Mouse (Mus musculus) C2C12 (cell line): Measurements from ENCODE around the gene Prpsap2.

Experiments
- CTCF ChIP-seq: IDR thresholded peaks from one replicate; pipeline ENCODE4 v1.5.1; 2011; ENCODE audit not compliant: control insufficient read depth, insufficient read depth, insufficient read length
- MAX ChIP-seq: IDR thresholded peaks from one replicate; pipeline ENCODE4 v1.6.1; 2011; ENCODE audit warnings: mild to moderate bottlenecking, control low read depth
- USF1 ChIP-seq: IDR thresholded peaks from one replicate; pipeline ENCODE4 v1.6.1; 2011; ENCODE audit warnings: low read depth, mild to moderate bottlenecking, control low read depth, moderate library complexity

DNA sequence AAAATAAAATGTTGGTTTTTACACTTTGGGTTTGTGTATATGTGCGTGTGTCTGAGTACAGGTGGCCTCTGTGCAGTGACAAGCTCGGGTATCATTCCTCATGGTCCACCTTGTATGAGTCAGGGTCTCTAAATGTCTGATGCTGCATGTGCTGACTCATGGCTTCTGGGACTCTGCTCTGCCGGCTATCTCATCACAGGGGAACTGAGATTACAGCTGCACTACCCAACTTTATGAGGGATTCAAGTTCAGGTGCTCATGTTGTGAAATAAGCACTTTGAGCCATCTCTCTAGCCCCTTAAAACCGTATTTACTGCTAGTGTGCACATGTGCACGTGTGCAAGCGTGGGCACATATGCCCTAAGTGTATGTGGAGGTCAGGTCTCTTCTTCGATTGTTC is 29.2 kb downstream of the Prpsap2 start:
- TF ChIP-seq CTCF (no peak), USF1 (no peak), MAX (no peak)
